Mouse (Mus musculus) stomach, postnatal 0 days (tissue): ENCODE data around the gene Trpm7. TPM values are rescaled to one million over a fixed set of nuclear protein-coding genes. Genes with fewer than 3 reads are reported as not detected.
"Not testable (repeated sequence)": the region's sequence is repeated elsewhere in the genome, so short reads cannot be mapped to it uniquely, and the experiment has no call there.

Experiments used
- ATAC-seq: fragments of 200-750 bp; cut with Nextera tagmentation; 2 replicates; pipeline ENCODE4 v1.8.0; 2017; ENCODE audit not compliant: low FRiP score, low TSS enrichment
- DNase-seq: peaks from one replicate; pipeline ENCODE4 v3.0.0-alpha.2; 2016; ENCODE audit warnings: low spot score
- H3K27ac ChIP-seq: fragments of 300-500 bp; sonication (generic); replicated peaks from 2 replicates; pipeline ENCODE4 v1.5.1; 2014; ENCODE audit warnings: mild to moderate bottlenecking, control low read depth
- H3K27me3 ChIP-seq: fragments of 300-500 bp; sonication (generic); 2 replicates; pipeline ENCODE4 v1.6.1; 2014; ENCODE audit warnings: low read length; ENCODE audit not compliant: control insufficient read depth, insufficient read depth
- H3K36me3 ChIP-seq: fragments of 300-500 bp; sonication (generic); 2 replicates; pipeline ENCODE4 v1.6.1; 2014; ENCODE audit warnings: low read length, mixed read lengths; ENCODE audit not compliant: control insufficient read depth, insufficient read depth
- H3K4me1 ChIP-seq: fragments of 300-500 bp; sonication (generic); replicated peaks from 2 replicates; pipeline ENCODE4 v1.6.1; 2014; ENCODE audit warnings: antibody characterized with exemption; ENCODE audit not compliant: control insufficient read depth, insufficient read depth
- H3K4me2 ChIP-seq: fragments of 300-500 bp; sonication (generic); replicated peaks from 2 replicates; pipeline ENCODE4 v1.6.1; 2014; ENCODE audit warnings: low read depth, mild to moderate bottlenecking, control low read depth, moderate library complexity
- H3K4me3 ChIP-seq: fragments of 300-500 bp; sonication (generic); 2 replicates; pipeline ENCODE4 v1.5.1; 2014; ENCODE audit warnings: low read depth, low read length, control low read depth
- H3K9ac ChIP-seq: fragments of 300-500 bp; sonication (generic); 2 replicates; pipeline ENCODE4 v1.6.1; 2014; ENCODE audit warnings: mild to moderate bottlenecking, low read length, control low read depth, mixed read lengths
- H3K9me3 ChIP-seq: fragments of 300-500 bp; sonication (generic); 2 replicates; pipeline ENCODE4 v1.6.1; 2016; ENCODE audit warnings: low read length; ENCODE audit not compliant: control insufficient read depth
- CTCF ChIP-seq: IDR thresholded peaks from 2 replicates; pipeline ENCODE4 v1.5.1; 2016; ENCODE audit warnings: antibody characterized with exemption, low read depth, mild to moderate bottlenecking, moderate library complexity
- EP300 ChIP-seq: optimal IDR thresholded peaks from 2 replicates; pipeline ENCODE3; 2016; ENCODE audit warnings: antibody characterized with exemption
- WGBS: fragments of 180-500 bp; shearing (Covaris S2); extraction: QIAGEN DNeasy Blood & Tissue Kit; methylation state at CpG from one replicate; pipeline ENCODE4 v1.1.7; 2014; 5-methylcytosine and 5-hydroxymethylcytosine counted together
- polyA plus RNA-seq: library from polyadenylated mRNA; unstranded; fragments of >200 nt; fragmentation: Nextera tagmentation; extraction: Ambion mirVana; gene quantifications from 2 replicates; pipeline ENCODE4 v1.2.1, GENCODE M21; 2015

Gene Trpm7
- polyA plus RNA-seq, 1 experiment from 2014 or later, result 22.4 TPM

DNA sequence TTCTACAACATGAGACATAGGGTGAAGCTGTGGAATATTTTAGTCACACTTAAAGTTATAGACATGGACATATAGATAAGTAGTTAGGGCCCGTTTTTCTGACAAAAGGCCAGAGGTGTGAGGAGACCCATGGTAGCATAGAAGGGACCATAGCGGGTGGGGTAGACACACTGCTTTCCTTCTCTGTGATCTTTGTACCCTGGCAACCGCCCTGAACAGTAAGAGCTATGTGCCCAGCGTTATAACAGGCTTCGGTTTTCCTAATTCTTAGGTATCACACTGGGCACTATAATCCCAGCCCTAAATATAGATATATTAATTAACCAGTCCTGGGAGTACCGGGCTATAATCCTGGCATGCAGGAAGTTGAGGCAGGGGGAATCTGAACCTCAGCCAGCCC is 20.9 kb upstream of the Trpm7 start:
- H3K9ac ChIP-seq, result no peak overlapping the region
- no peak for TF ChIP-seq CTCF
- no peak for TF ChIP-seq EP300

DNA sequence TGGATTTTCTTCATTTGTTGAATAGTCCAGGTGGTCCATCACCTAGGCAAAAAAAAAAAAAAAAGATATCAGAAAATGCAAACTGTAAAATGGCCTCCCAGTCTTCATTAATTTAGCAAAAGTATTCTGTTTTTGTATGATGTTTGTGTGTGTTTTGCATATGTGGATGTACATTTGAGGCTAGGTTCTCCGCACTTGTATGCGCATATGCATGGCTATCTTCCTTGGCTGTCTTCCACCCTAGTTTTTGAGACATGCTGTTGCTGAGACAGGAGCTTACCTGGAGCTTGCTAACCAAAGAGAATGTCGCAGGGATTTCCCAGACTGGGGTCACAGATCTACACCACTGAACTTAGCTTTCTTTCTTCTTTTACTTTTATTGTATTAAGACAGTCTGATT is 18.2 kb upstream of the Trpm7 start:
- H3K27me3 ChIP-seq, result no peaks in the 10 kb centered on the region
- ATAC-seq (no peak), DNase-seq (no peak)
- H3K27ac ChIP-seq, result no peak overlapping the region
- TF ChIP-seq CTCF (no peak), EP300 (no peak)
- H3K4me1 ChIP-seq, result no peaks in the 10 kb centered on the region
- H3K4me3 ChIP-seq, result no peak overlapping the region
- H3K9me3 ChIP-seq, result no peaks in the 10 kb centered on the region
- no peak overlapping the region for H3K9ac ChIP-seq
- H3K4me2 ChIP-seq, result no peak overlapping the region
- H3K36me3 ChIP-seq, result peaks cover 2% of the 10 kb centered on the region; the same call in 1 of the 2 replicates
- WGBS, result 92% methylated on average over 3 of the region's 3 CpGs

More for the DNA sequence above, 20.9 kb upstream of the Trpm7 start:
- Histone ChIP-seq H3K4me3 (no peak overlapping the region), H3K9me3 (no peaks in the 10 kb centered on the region), H3K36me3 (peaks cover 2% of the 10 kb centered on the region; the same call in 1 of the 2 replicates), H3K4me2 (no peak overlapping the region), H3K4me1 (no peaks in the 10 kb centered on the region), H3K27me3 (no peaks in the 10 kb centered on the region), H3K27ac (no peak overlapping the region)
- 72% methylated on average over 6 of the region's 6 CpGs for WGBS
- no peak for ATAC-seq
- DNase-seq, result no peak

DNA sequence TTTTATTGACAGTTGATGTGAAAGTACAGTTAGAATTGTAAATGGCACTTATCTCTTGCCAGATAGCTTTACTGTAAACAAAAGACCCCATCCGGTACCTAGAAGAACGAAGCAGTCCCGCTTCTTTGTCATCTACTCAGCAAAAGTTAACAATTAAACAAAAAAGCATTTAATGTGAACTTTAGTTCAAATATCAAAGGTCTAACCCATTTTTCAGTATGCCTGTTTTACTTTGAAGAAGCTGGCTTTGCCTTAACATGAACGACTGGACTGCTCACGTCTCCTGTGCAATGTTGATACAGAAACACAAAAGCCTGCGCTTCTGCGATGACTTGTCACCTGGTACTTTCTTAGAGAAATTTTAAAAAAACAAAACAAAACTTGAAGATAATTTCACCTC is 16.3 kb upstream of the Trpm7 start:
- WGBS, result 44% methylated on average over 7 of the region's 7 CpGs
- TF ChIP-seq EP300 (no peak), CTCF (no peak)

DNA sequence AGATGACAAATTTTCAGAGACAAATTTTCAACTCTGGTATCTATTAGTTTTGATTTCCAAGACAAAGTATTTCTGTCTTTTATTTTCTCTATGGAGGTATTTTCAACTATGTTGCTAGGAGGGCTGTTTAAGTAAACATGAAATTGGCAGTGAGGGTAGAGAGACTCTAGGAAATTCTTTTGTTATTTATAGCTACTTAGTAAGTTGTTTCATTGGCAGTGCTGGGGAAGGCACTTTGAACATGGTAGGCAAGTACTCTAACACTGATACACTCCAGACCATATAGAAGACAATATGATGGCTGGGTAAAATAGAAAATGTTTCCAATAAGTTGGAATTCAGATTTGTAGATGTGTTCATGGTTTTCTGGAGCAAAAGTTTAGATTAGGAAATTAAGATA is 15.7 kb upstream of the Trpm7 start:
- no peaks in the 10 kb centered on the region for H3K9me3 ChIP-seq
- no peak overlapping the region for H3K4me2 ChIP-seq
- DNase-seq (no peak), ATAC-seq (no peak)
- no peak overlapping the region for H3K4me3 ChIP-seq
- H3K36me3 ChIP-seq, result no peaks in the 10 kb centered on the region
- H3K9ac ChIP-seq, result no peak overlapping the region
- no peak for TF ChIP-seq CTCF
- no peak for TF ChIP-seq EP300
- H3K4me1 ChIP-seq, result no peaks in the 10 kb centered on the region
- no peak overlapping the region for H3K27ac ChIP-seq
- no peaks in the 10 kb centered on the region for H3K27me3 ChIP-seq

More for the DNA sequence above, 16.3 kb upstream of the Trpm7 start:
- H3K4me2 ChIP-seq, result no peak overlapping the region
- no peaks in the 10 kb centered on the region for H3K27me3 ChIP-seq
- H3K9ac ChIP-seq, result no peak overlapping the region
- no peaks in the 10 kb centered on the region for H3K4me1 ChIP-seq
- ATAC-seq (no peak), DNase-seq (no peak)
- H3K27ac ChIP-seq, result no peak overlapping the region
- no peaks in the 10 kb centered on the region for H3K9me3 ChIP-seq
- no peak overlapping the region for H3K4me3 ChIP-seq
- no peaks in the 10 kb centered on the region; the same call in 1 of the 2 replicates for H3K36me3 ChIP-seq

DNA sequence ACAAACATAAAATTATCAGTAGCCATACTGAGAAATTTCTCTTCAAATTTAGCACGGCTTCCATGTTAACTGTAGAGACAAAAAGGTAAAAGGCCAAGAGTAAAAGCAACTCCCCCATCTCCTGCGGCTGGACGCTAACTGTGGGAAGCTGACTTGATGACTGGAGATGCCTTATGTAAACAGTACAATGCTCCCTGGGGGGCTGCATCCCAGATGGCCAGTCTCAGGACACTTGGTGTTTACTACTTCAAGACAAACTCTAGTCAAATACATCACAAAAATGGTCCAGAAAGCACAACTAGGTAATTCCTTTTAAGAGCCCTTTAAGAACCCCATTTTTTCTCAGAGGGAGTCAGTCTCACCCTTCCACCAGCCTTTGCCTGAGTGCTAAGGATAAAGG is 11.1 kb upstream of the Trpm7 start:
- 44% methylated on average over 3 of the region's 3 CpGs for WGBS
- no peak overlapping the region for H3K4me3 ChIP-seq
- no peak for TF ChIP-seq CTCF
- no peak for TF ChIP-seq EP300
- H3K9ac ChIP-seq, result no peak overlapping the region
- H3K9me3 ChIP-seq, result no peaks in the 10 kb centered on the region
- ATAC-seq (no peak), DNase-seq (no peak)
- no peaks in the 10 kb centered on the region for H3K36me3 ChIP-seq
- H3K27ac ChIP-seq, result no peak overlapping the region
- H3K4me2 ChIP-seq, result no peak overlapping the region
- H3K27me3 ChIP-seq, result no peaks in the 10 kb centered on the region
- H3K4me1 ChIP-seq, result no peaks in the 10 kb centered on the region

DNA sequence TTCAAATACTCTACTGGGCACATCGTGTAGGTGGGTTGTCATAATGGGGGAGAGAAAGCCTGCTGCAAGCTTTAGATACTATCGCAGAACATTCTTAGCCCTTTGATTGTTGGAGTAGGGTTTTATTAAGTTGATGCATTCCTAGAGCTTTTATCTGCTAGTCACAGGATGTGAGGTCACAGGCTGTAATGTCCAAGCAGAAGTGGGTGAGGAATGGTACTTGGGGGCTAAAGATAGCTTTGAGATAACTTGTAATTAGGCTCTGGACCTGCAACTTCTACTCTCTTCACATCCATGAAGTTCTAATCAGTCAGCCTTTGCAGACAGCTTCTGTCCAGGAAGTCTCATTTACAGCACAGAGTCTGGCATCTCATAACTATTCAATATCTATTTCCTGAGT is 9.8 kb upstream of the Trpm7 start:
- Histone ChIP-seq H3K27me3 (no peaks in the 10 kb centered on the region), H3K27ac (no peak overlapping the region), H3K4me1 (no peaks in the 10 kb centered on the region), H3K36me3 (no peaks in the 10 kb centered on the region), H3K9me3 (no peaks in the 10 kb centered on the region), H3K4me3 (no peak overlapping the region), H3K4me2 (no peak overlapping the region), H3K9ac (no peak overlapping the region)
- WGBS, result 29% methylated on average over 2 of the region's 2 CpGs
- DNase-seq (no peak), ATAC-seq (no peak)
- TF ChIP-seq EP300 (no peak), CTCF (no peak)

DNA sequence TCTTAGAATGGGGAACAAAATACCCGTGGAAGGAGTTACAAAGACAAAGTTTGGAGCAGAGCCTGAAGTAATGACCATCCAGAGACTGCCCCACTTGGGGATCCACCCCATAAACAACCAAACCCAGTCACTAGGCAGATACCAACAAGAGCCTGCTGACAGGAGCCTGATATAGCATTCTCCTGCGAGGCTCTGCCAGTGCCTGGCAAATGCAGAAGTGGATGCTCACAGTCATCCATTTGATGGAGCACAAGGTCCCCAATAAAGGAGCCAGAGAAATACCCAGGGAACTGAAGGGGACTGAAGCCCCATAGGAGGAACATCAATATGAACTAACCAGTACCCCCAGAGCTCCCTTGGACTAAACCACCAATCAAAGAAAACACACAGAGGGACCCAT is 6.7 kb upstream of the Trpm7 start:
- WGBS, result 47% methylated on average over 2 of the region's 2 CpGs
- not testable (repeated sequence) for DNase-seq, H3K9me3 ChIP-seq, H3K9ac ChIP-seq, H3K27me3 ChIP-seq, H3K4me2 ChIP-seq, ATAC-seq, H3K4me3 ChIP-seq, H3K4me1 ChIP-seq, H3K36me3 ChIP-seq, H3K27ac ChIP-seq
